Mouse (Mus musculus) neural tube, embryonic 12.5 days (tissue): ENCODE measurements around the gene Pgm2. TPM values are rescaled to one million over a fixed set of nuclear protein-coding genes. Genes with fewer than 3 reads are reported as not detected.

Experiments
- ATAC-seq: fragments of 200-750 bp; cut with Nextera tagmentation; 2 replicates; pipeline ENCODE4 v1.8.0; 2017; ENCODE audit warnings: low read depth, mild to moderate bottlenecking, moderate TSS enrichment, moderate library complexity; ENCODE audit not compliant: low FRiP score
- H3K27ac ChIP-seq: fragments of 300-500 bp; sonication (generic); 2 replicates; pipeline ENCODE4 v1.5.1; 2016
- H3K27me3 ChIP-seq: fragments of 300-500 bp; sonication (generic); replicated peaks from 2 replicates; pipeline ENCODE4 v1.6.1; 2016; ENCODE audit warnings: mild to moderate bottlenecking
- H3K36me3 ChIP-seq: fragments of 300-500 bp; sonication (generic); 2 replicates; pipeline ENCODE4 v1.6.1; 2016; ENCODE audit warnings: mild to moderate bottlenecking
- H3K4me1 ChIP-seq: fragments of 300-500 bp; sonication (generic); 2 replicates; pipeline ENCODE4 v1.6.1; 2016
- H3K4me2 ChIP-seq: fragments of 300-500 bp; sonication (generic); replicated peaks from 2 replicates; pipeline ENCODE4 v1.6.1; 2016; ENCODE audit warnings: mild to moderate bottlenecking
- H3K4me3 ChIP-seq: fragments of 300-500 bp; sonication (generic); 2 replicates; pipeline ENCODE4 v1.5.1; 2016
- H3K9ac ChIP-seq: fragments of 300-500 bp; sonication (generic); 2 replicates; pipeline ENCODE4 v1.6.1; 2016; ENCODE audit warnings: mild to moderate bottlenecking
- H3K9me3 ChIP-seq: fragments of 300-500 bp; sonication (generic); 2 replicates; pipeline ENCODE4 v1.6.1; 2016; ENCODE audit warnings: mild to moderate bottlenecking
- WGBS: fragments of 180-500 bp; shearing (Covaris S2); methylation state at CpG from one replicate; pipeline ENCODE4 v1.1.7; 2016; 5-methylcytosine and 5-hydroxymethylcytosine counted together
- polyA plus RNA-seq: library from polyadenylated mRNA; unstranded; fragments of >200 nt; fragmentation: Nextera tagmentation; extraction: Ambion mirVana; gene quantifications from 2 replicates; pipeline ENCODE4 v1.2.1, GENCODE M21; 2016

Pgm2 gene
- polyA plus RNA-seq, 1 experiment from 2014 or later: 31.0 TPM

DNA sequence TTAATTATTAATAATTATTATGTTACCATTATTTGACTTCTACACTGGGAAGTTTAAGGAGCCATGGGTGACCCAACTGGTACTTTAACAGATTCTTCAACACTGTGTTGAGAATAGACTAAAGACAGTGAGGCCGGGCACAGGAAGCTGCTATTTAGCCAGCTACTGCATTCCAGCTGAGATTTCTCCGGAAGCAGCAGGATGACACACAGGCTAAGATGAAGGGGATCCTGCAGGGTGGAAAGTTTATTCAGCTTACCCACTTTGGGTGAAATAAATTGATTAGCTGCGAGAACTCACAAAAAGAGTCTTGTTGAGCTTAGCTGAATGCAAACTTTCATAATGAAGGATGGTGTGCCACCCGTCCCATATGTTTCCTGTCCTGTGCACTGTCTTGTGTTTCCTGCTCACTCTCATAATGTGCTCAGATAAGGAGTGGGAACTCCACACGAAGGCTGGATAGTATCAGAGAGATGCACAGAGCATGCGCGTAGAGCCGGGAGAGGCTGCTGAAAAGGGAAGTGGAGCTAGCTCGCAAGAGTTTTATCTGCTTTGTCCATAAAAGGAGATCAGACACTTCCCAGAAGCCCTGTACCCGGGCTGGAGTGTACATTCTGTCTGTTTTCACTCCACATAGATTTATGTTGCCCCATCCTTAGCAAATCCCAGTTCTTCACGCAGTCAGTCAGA is 63.3 kb downstream of the Pgm2 start, which contains the start of gene Tbc1d1:
Gene Tbc1d1 (plus strand): TSS at position 445 of the 690 bp plus-strand sequence.
- no peak within 1 kb of the TSS for H3K27ac ChIP-seq
- 59% methylated on average over 11 of the region's 11 CpGs for WGBS
- H3K9ac ChIP-seq: no peak within 1 kb of the TSS
- no peak within 1 kb of the TSS for H3K4me2 ChIP-seq
- peaks cover 12% of the 10 kb centered on the region for H3K4me1 ChIP-seq
- ATAC-seq: no peak
- H3K9me3 ChIP-seq: no peaks in the 10 kb centered on the region
- peaks cover 34% of the 10 kb centered on the region for H3K27me3 ChIP-seq
- no peak within 1 kb of the TSS for H3K4me3 ChIP-seq
- H3K36me3 ChIP-seq: no peaks in the 10 kb centered on the region

DNA sequence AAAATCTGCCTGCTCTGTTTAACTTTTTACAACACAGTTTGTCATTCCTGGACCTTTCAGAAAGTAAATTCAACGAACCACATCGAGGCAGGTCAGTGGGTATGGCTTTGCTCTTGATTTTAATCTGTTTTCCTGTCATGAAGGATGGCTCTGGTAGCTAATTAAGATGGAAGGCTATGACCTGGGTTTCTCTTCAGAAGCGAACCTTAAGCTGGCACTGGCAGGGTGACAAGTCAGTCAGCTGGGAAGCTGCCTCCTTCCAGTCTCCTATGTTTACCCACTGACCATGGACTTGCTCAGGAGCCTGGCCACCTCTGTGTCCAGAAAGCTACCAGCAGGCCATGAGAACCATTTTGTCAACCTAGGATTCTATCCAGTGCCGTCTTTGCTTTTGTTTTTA is 63.8 kb downstream of the Pgm2 start:
- Histone ChIP-seq H3K9ac (no peak overlapping the region), H3K4me2 (no peak overlapping the region), H3K4me1 (peaks cover 12% of the 10 kb centered on the region), H3K4me3 (no peak overlapping the region), H3K27me3 (peaks cover 40% of the 10 kb centered on the region), H3K9me3 (no peaks in the 10 kb centered on the region), H3K27ac (no peak overlapping the region), H3K36me3 (no peaks in the 10 kb centered on the region)
- ATAC-seq: no peak
- 55% methylated on average over 4 of the region's 4 CpGs for WGBS

DNA sequence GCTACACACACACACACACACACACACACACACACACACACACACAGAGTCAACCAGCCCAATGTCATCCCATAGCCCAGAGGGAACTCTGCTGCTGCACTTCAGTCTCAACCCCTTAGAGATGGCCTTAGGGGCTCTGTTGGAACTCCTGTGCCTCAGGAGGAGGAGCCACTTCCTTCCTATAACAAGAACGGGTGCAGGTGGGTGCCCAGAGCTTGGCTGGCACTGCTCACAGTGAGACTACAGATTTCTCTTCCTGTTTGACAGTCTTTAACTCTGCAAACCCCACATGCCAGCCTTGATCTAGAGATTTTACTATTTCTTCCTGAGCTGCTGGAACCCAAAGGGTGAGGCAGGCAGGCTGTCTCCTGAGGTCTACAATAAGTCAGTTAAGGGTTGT is 65.2 kb downstream of the Pgm2 start:
- Histone ChIP-seq H3K27ac (no peak overlapping the region), H3K9me3 (no peaks in the 10 kb centered on the region), H3K27me3 (peaks cover 51% of the 10 kb centered on the region), H3K9ac (no peak overlapping the region), H3K4me1 (peaks cover 12% of the 10 kb centered on the region), H3K36me3 (no peaks in the 10 kb centered on the region), H3K4me2 (no peak overlapping the region), H3K4me3 (no peak overlapping the region)
- ATAC-seq: no peak
- 38% methylated on average over 1 of the region's 1 CpGs for WGBS

DNA sequence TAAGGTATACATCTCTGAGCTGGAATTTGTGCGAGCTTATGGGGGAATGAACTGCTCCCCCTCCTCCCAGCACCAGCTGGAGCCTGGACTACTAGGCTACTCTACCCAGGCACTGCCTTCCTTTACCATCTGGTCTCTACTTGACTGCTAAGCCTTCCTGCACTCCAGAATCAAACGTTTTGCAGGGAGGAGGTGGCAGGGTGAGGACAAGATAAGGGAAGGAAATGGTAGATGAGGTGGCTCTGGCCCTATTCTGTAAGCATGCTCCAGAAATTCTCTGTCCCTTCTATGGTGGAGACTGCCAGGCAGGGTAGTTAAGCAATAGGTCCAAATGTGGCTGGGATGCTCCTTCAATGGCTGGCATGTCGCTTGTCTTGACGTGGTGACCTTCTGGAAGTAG is 65.8 kb downstream of the Pgm2 start:
- Histone ChIP-seq H3K4me2 (peak overlapping the region; percentile 100; the same call in 1 of the 2 replicates), H3K36me3 (no peaks in the 10 kb centered on the region), H3K9ac (no peak overlapping the region), H3K4me1 (peaks cover 12% of the 10 kb centered on the region), H3K4me3 (no peak overlapping the region), H3K27me3 (peaks cover 51% of the 10 kb centered on the region), H3K9me3 (no peaks in the 10 kb centered on the region), H3K27ac (no peak overlapping the region)
- no peak for ATAC-seq
- 37% methylated on average over 4 of the region's 4 CpGs for WGBS

DNA sequence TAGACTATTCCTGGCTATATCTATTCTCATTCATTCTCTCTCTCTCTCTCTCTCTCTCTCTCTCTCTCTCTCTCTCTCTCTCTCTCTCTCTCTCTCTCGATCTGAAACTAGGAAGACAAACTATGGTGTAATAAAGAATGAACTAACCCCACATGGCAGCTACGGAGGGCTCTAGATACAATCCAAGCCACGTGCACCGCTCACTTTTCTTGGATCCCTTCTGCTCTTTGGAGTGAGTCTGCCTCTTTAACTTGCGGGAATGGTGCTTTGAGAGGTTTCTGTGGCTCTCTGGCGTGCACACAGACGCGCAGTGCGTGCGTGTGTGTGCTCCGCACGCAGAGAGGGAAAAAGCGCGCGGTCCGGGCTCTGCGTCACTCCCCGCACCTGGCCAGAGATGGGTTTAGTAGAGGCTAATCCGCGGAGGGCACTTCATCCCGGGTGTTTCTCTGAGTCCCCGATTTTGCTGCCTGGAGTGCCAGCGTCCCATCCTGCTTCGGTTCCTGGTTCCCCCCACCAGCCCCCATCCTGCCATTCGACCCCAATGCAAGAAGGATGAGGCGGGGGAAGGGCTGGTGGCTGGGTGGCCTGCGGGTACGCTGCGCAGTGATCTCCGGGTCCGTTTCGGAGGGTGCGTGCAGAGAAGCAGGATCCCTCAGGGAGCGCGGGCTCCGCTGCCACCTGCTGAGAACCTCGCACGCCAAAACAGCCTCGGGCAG is 66.5 kb downstream of the Pgm2 start:
- Histone ChIP-seq H3K27me3 (peaks cover 51% of the 10 kb centered on the region), H3K4me1 (peaks cover 12% of the 10 kb centered on the region), H3K36me3 (no peaks in the 10 kb centered on the region), H3K4me2 (peak overlapping the region; percentile 100), H3K9ac (peak overlapping the region; percentile 49), H3K27ac (no peak overlapping the region), H3K9me3 (no peaks in the 10 kb centered on the region), H3K4me3 (peak overlapping the region; percentile 56)
- peak; percentile 56 for ATAC-seq
- WGBS: under 1% methylated on average over 39 of the region's 39 CpGs

DNA sequence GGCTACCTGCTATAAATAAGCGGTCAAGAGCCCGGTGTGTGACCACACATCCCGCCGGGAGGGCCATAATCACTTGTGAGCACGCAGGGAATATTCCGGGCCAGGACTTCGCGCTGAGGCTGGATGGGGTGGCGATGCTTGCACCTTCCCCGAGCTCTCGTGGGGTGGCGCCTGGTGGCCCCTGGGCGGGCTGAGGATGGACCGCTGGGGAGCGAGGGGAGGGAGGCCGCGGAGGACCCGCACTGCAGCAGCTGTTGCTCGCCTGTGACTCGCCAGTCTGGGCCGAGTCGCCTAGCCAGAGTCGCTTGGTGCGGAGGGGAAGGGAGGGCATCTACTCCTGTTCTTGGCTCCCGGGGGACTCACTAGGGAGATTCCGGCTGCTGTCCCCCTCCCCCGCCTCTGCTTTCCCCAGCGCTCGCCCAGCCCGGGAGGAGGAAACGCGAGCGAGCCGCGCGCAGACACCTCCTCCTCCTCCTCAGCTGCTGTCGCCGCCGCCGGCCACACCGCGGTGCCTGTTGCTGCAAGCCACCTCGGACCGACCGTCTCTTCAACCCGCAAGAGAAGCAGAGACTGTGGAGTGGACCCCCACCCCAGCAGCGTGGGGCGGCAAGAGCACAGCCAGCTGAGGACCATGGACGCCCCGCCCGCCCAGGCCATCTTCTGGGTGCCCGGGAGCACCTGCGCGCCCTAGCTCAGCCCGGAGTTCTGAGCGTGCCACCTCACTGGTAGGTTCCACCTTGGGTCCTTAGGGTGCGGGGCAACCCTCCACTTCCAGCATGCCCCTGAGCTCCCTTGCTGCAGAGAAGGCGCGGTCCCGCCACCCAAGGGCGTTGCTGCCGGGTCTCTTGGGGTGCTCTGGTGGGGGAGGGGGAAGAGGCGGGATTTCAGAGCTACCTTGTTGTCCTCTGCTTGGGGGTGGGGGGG is 67.3 kb downstream of the Pgm2 start:
- H3K9ac ChIP-seq: peak overlapping the region; percentile 49
- peaks cover 12% of the 10 kb centered on the region for H3K4me1 ChIP-seq
- no peak overlapping the region for H3K27ac ChIP-seq
- H3K4me3 ChIP-seq: peak overlapping the region; percentile 56
- no peaks in the 10 kb centered on the region for H3K36me3 ChIP-seq
- ATAC-seq: peak; percentile 84
- under 1% methylated on average over 60 of the region's 63 CpGs for WGBS
- peak overlapping the region; percentile 100 for H3K4me2 ChIP-seq
- H3K27me3 ChIP-seq: peaks cover 51% of the 10 kb centered on the region
- H3K9me3 ChIP-seq: no peaks in the 10 kb centered on the region

DNA sequence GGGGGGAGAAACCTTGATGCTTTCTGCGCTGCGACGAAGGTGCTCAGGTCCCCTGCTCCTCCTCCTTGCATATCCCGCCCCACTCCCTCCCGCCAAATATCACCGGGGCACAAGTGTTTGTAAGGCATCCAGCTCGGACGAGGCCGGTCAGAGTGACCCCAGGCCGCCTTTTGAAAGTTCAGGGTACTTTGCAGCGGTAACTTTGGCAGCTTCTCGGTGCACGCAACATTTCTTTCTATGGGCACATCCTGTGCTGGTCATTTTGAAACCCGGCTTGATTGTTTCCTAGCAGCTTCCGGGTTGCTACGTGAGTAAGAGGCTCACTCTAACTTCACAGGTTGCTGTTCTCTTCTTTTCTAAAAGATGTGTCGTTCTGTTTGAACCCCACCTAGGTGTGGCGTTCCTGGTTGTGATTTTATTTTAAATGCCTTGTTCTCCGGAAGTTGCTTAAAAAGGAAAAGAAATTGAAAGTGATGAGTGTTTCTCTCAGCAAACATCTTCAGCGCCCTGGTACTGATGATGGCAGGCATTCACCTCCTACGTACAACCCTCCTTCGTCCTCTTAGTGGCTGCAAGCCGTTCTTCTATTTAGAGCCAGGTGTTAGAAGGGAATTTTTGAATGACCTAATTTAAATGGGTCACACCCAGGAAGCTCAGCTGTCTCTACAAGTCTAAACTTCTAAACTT is 68.1 kb downstream of the Pgm2 start:
- Histone ChIP-seq H3K27me3 (peaks cover 51% of the 10 kb centered on the region), H3K27ac (no peak overlapping the region), H3K4me1 (peaks cover 12% of the 10 kb centered on the region), H3K4me2 (peak overlapping the region; percentile 100), H3K9me3 (no peaks in the 10 kb centered on the region), H3K9ac (peak overlapping the region; percentile 49), H3K4me3 (peak overlapping the region; percentile 56), H3K36me3 (no peaks in the 10 kb centered on the region)
- no peak for ATAC-seq
- 1% methylated on average over 23 of the region's 23 CpGs for WGBS

DNA sequence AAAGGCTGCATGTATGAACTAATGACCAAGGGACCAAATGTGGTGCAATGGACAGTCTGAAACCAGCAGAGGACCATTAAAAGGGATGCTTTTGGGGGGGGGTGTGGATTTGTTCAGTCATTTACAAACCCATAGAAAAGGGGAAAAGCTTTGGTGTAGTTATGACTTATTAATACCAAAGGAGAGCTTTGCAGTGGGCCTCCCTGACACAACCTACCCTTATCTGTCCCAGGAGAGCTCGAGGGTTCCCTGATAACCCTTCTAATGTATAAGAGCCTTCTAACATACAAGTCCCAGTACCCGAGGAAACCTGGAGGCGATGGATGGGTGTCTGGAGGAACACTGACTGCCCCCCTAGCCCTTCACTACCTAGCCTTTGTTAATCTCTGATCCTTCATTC is 69.2 kb downstream of the Pgm2 start:
- no peak for ATAC-seq
- Histone ChIP-seq H3K4me1 (peaks cover 12% of the 10 kb centered on the region), H3K9ac (no peak overlapping the region), H3K4me3 (no peak overlapping the region), H3K36me3 (no peaks in the 10 kb centered on the region), H3K4me2 (no peak overlapping the region), H3K27ac (no peak overlapping the region), H3K27me3 (peaks cover 51% of the 10 kb centered on the region), H3K9me3 (no peaks in the 10 kb centered on the region)
- 78% methylated on average over 3 of the region's 3 CpGs for WGBS

DNA sequence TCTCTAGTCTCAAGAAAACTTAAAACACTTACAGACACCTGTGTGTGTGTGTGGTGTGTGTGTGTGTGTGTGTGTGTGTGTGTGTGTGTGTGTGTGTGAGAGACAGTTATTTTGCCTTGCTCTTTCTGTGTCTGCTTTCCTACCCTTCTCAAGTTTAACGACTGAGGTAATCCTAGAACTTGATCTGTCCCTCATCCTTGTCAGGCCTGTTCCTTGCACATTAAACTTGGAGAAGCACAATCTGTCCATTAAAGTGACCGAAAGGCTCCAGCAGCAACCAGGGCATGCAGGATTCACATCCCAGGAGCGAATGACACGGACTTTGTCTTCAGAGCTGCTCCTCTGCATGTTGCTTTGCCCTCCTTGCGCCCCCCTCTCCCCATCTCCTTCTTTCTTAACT is 69.8 kb downstream of the Pgm2 start:
- ATAC-seq: no peak
- 84% methylated on average over 5 of the region's 5 CpGs for WGBS
- Histone ChIP-seq H3K4me1 (peaks cover 12% of the 10 kb centered on the region), H3K27ac (no peak overlapping the region), H3K4me2 (no peak overlapping the region), H3K4me3 (no peak overlapping the region), H3K9ac (no peak overlapping the region), H3K9me3 (no peaks in the 10 kb centered on the region), H3K36me3 (no peaks in the 10 kb centered on the region), H3K27me3 (peaks cover 48% of the 10 kb centered on the region)

DNA sequence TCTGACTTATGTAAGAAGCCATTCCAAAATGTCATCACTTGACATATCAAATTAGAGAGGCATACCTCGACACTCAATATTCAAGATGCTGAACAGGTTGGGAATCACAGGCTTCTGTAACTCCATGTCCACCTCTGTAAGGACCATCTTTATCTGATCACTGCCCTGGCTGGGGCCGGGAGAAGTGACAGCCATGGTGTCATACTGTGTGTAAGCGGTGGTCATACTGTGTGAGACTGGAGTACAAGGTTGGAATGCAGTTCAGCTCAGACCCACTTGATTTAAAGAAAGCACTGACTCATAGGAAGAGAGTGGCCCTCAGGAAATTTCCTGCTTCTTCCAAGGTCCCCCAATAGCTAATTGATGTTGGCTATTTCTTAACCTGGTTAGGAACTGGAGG is 71.7 kb downstream of the Pgm2 start:
- WGBS: 90% methylated on average over 3 of the region's 3 CpGs
- Histone ChIP-seq H3K4me3 (no peak overlapping the region), H3K4me1 (peaks cover 12% of the 10 kb centered on the region), H3K36me3 (no peaks in the 10 kb centered on the region), H3K27me3 (peaks cover 33% of the 10 kb centered on the region), H3K9me3 (no peaks in the 10 kb centered on the region), H3K27ac (no peak overlapping the region), H3K9ac (no peak overlapping the region), H3K4me2 (no peak overlapping the region)
- ATAC-seq: no peak

DNA sequence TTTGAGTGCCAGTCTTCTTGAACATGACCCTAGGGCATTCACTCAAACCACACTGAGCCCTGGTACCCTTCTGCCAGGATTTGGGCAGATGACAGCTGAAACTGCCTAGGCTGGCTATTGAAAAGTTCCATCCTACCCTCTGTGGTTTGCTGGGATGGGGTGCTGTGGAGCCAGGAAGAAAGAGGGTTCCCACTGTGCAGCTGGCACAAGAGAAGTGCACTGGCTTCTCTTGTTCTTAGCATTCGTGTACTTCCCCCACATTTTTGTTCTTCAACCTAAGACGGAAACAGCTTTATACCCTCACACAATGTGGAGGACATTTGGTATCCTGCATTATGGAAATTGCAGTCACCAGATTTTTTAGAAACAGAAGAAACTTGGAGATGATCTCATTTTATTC is 73.1 kb downstream of the Pgm2 start:
- WGBS: 53% methylated on average over 2 of the region's 2 CpGs
- Histone ChIP-seq H3K27me3 (peaks cover 19% of the 10 kb centered on the region), H3K4me2 (no peak overlapping the region), H3K4me1 (peaks cover under 1% of the 10 kb centered on the region; the same call in 1 of the 2 replicates), H3K4me3 (no peak overlapping the region), H3K27ac (no peak overlapping the region), H3K9me3 (no peaks in the 10 kb centered on the region), H3K9ac (no peak overlapping the region), H3K36me3 (no peaks in the 10 kb centered on the region)
- no peak for ATAC-seq
